Mouse (Mus musculus): ENCODE data around the gene Tmem50a.

GRCm38 (mm10) chr4:134869815-134870375 lies 44.9 kb downstream of the Tmem50a start:
- TF ChIP-seq CTCF (IDR thresholded peaks at IDR 0.05; ENCODE audit: borderline replicate concordance, insufficient read depth, low read length) (no peak), POLR2A (IDR thresholded peaks at IDR 0.05; ENCODE audit: low read depth, low read length) (no peak)
